Mouse (Mus musculus): ENCODE measurements around the gene Rxfp2. TPM values are rescaled to one million over a fixed set of nuclear protein-coding genes. Genes with fewer than 3 reads are reported as not detected.

Rxfp2 gene
- total and polyA plus RNA-seq, 2 experiments from 2014 or later: 0.31 to 0.73 TPM

DNA sequence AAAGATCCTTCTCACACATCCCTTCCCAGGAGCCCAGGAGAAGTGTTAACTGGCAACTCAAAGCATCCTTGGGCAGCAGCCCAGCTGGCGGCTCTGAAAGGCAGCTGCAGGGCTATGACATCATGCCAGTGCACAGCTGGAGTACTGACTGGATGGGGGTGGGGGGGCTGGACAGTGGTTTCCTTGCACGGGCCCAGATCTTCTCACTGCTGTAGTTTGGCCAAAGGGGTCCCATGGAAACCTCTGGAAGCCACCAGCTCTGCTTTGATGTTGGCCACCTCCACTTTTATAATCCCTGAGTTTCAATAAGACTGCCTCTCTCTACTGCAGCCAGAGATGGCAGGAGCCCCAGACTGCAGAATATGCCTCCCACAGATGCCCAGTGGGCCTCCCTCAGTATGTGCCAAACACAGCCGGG lies 13.6 kb downstream of the Rxfp2 start:
- 27% methylated on average over 3 of the region's 3 CpGs for WGBS
- H3K4me1 ChIP-seq (ENCODE audit: insufficient read depth, low read length): 0 out of 2 replicates have a peak, but pooled peaks cover 7% of the 10 kb centered on the region
- H3K9me3 ChIP-seq (ENCODE audit: low read length): no peaks in the 10 kb centered on the region
- H3K9ac ChIP-seq (replicated peaks; ENCODE audit: low read length): no peak overlapping the region
- no peak for TF ChIP-seq CTCF (IDR thresholded peaks at IDR 0.05; ENCODE audit: low read depth)
- no peaks in the 10 kb centered on the region for H3K27me3 ChIP-seq (ENCODE audit: insufficient read depth, low read length)
- H3K27ac ChIP-seq: no peak overlapping the region
- DNase-seq (ENCODE audit: low spot score) (peak; percentile 67), ATAC-seq (peak; percentile 80; the same call in 1 of the 2 replicates)
- H3K36me3 ChIP-seq (ENCODE audit: insufficient read depth, low read length): no peaks in the 10 kb centered on the region
- H3K4me2 ChIP-seq (ENCODE audit: low read depth, low read length): no peak overlapping the region
- no peak overlapping the region for H3K4me3 ChIP-seq (ENCODE audit: low read length)

DNA sequence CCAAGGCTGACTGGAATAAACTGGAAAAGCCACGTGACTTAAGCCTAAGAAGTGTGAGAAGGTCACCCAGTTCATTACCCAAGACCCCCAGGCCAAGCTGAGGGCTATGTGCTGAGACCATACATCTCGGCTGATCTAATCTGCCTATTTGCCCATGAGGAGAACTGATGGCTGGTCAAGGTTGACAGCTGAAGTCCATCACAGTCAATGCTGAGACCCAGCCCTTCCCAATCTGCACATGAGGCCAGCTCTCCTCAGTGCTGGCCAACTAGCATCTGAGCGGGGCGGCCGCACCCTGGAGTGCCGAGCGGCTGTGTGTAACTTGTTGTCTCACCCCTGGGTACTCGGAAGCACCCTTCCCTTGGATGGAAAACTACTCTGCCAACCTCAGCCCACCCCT lies 17.8 kb downstream of the Rxfp2 start:
- H3K9me3 ChIP-seq (ENCODE audit: low read length): no peaks in the 10 kb centered on the region
- H3K27ac ChIP-seq: no peak overlapping the region
- no peaks in the 10 kb centered on the region for H3K27me3 ChIP-seq (ENCODE audit: insufficient read depth, low read length)
- 89% methylated on average over 8 of the region's 8 CpGs for WGBS
- no peak overlapping the region for H3K4me3 ChIP-seq (ENCODE audit: low read length)
- ATAC-seq: no peak
- H3K9ac ChIP-seq (replicated peaks; ENCODE audit: low read length): no peak overlapping the region
- DNase-seq (ENCODE audit: low spot score): no peak
- H3K4me1 ChIP-seq (ENCODE audit: insufficient read depth, low read length): 0 out of 2 replicates have a peak, but pooled peaks cover 4% of the 10 kb centered on the region
- TF ChIP-seq CTCF (IDR thresholded peaks at IDR 0.05; ENCODE audit: low read depth): no peak
- H3K4me2 ChIP-seq (ENCODE audit: low read depth, low read length): no peak overlapping the region
- H3K36me3 ChIP-seq (ENCODE audit: insufficient read depth, low read length): no peaks in the 10 kb centered on the region

DNA sequence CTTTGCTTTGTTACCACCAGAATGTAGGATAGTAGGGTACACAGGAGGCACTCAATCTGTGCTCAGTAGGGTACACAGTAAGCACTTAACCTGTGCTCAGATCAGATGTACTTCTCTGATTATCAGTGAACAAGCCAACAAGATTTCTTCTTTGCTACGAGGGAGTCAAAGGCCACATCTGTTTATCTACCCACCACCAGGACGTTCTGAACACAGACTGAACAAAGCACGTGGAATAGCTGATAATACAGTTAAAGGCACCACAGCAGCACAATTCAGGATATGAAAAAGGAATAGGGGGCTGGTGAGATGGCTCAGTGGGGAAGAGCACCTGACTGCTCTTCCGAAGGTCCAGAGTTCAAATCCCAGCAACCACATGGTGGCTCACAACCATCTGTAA lies 18.4 kb downstream of the Rxfp2 start:
- Histone ChIP-seq H3K4me1 (ENCODE audit: insufficient read depth, low read length) (no peaks in the 10 kb centered on the region), H3K4me3 (ENCODE audit: low read length) (no peak overlapping the region), H3K4me2 (ENCODE audit: low read depth, low read length) (no peak overlapping the region), H3K9me3 (ENCODE audit: low read length) (no peaks in the 10 kb centered on the region), H3K27ac (no peak overlapping the region), H3K27me3 (ENCODE audit: insufficient read depth, low read length) (no peaks in the 10 kb centered on the region), H3K9ac (replicated peaks; ENCODE audit: low read length) (no peak overlapping the region), H3K36me3 (ENCODE audit: insufficient read depth, low read length) (no peaks in the 10 kb centered on the region)
- DNase-seq (ENCODE audit: low spot score) (no peak), ATAC-seq (no peak)
- WGBS: 78% methylated on average over 4 of the region's 4 CpGs
- no peak for TF ChIP-seq CTCF (IDR thresholded peaks at IDR 0.05; ENCODE audit: low read depth)

DNA sequence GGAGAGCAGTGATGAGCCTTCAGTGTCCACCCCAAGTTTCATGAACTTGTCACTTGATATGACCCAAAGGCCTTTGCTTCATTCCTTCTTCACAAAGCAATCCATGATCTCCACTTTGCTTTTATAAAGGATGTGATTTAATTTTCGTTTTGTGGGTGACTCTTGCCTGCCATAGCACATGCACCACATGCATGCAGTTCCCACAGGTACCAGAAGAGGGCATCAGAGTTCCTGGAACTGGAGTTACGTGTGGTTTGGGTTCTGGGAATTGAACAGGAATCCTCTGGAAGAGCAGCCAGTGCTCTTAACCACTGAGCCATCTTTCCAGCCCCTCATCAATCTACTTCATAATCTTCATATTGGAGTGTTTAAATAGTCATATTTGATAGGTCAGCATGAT lies 26.1 kb downstream of the Rxfp2 start:
- 72% methylated on average over 2 of the region's 2 CpGs for whole genome bisulfite sequencing
- H3K9me3 ChIP-seq (ENCODE audit: low read length): no peaks in the 10 kb centered on the region
- no peak overlapping the region for H3K4me2 ChIP-seq (ENCODE audit: low read depth, low read length)
- TF ChIP-seq CTCF (IDR thresholded peaks at IDR 0.05; ENCODE audit: low read depth): peak; percentile 27; the same call in 1 of the 2 replicates
- ATAC-seq (no peak), DNase-seq (ENCODE audit: low spot score) (no peak)
- no peaks in the 10 kb centered on the region for H3K27me3 ChIP-seq (ENCODE audit: insufficient read depth, low read length)
- no peak overlapping the region for H3K4me3 ChIP-seq (ENCODE audit: low read length)
- H3K36me3 ChIP-seq (ENCODE audit: insufficient read depth, low read length): no peaks in the 10 kb centered on the region
- H3K9ac ChIP-seq (replicated peaks; ENCODE audit: low read length): no peak overlapping the region
- H3K4me1 ChIP-seq (ENCODE audit: insufficient read depth, low read length): no peaks in the 10 kb centered on the region
- H3K27ac ChIP-seq: no peak overlapping the region

DNA sequence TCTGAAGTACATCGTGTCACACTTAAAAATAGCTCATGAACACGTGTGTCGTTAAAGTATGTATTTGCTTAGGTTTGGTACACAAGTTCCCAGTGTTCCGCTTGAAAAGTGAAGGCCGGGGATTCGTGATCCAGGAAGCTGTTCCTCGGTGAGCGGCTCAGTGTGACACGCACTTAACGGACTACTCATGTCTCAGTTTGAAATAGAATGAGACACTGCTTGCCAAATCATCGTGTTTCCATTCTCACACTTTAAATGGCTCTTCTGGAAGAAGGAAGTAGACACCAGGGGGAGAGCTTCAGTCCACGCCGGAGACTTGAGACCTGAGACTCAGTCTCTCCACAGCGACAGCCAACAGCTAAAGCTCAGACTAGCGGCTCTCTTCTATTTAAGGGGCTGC lies 28.0 kb downstream of the Rxfp2 start:
- H3K9ac ChIP-seq (replicated peaks; ENCODE audit: low read length): no peak overlapping the region
- H3K27ac ChIP-seq: no peak overlapping the region
- WGBS: 77% methylated on average over 15 of the region's 15 CpGs
- no peaks in the 10 kb centered on the region for H3K9me3 ChIP-seq (ENCODE audit: low read length)
- no peak for ATAC-seq
- H3K4me3 ChIP-seq (ENCODE audit: low read length): no peak overlapping the region
- no peak for DNase-seq (ENCODE audit: low spot score)
- H3K4me2 ChIP-seq (ENCODE audit: low read depth, low read length): no peak overlapping the region
- H3K4me1 ChIP-seq (ENCODE audit: insufficient read depth, low read length): no peaks in the 10 kb centered on the region
- TF ChIP-seq CTCF (IDR thresholded peaks at IDR 0.05; ENCODE audit: low read depth): no peak
- H3K27me3 ChIP-seq (ENCODE audit: insufficient read depth, low read length): no peaks in the 10 kb centered on the region
- H3K36me3 ChIP-seq (ENCODE audit: insufficient read depth, low read length): no peaks in the 10 kb centered on the region

DNA sequence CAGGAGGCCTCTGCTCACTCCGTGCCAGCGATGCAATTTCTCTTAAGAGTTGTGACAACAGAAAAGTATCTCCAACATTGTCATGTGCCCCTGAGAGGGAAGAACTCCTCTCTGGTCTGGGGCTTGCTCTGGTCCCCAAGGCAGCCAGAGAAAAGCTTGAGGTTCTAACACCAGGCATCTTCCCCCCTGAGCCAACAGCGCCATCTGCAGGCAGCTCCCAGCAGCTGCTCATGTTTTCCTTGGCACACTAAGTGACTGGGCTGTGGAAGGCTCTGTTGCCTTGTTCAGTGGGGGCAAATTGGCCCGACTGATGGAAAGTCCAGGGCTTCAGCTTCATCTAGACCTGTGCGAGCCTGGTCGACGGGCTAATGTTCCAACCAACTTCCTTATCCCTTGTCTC lies 31.5 kb downstream of the Rxfp2 start:
- H3K27ac ChIP-seq: no peak overlapping the region
- no peaks in the 10 kb centered on the region for H3K4me1 ChIP-seq (ENCODE audit: insufficient read depth, low read length)
- peak; percentile 68 for TF ChIP-seq CTCF (IDR thresholded peaks at IDR 0.05; ENCODE audit: low read depth)
- H3K4me2 ChIP-seq (ENCODE audit: low read depth, low read length): no peak overlapping the region
- no peaks in the 10 kb centered on the region for H3K9me3 ChIP-seq (ENCODE audit: low read length)
- H3K36me3 ChIP-seq (ENCODE audit: insufficient read depth, low read length): no peaks in the 10 kb centered on the region
- peak; percentile 21 for DNase-seq (ENCODE audit: low spot score)
- no peak overlapping the region for H3K9ac ChIP-seq (replicated peaks; ENCODE audit: low read length)
- H3K27me3 ChIP-seq (ENCODE audit: insufficient read depth, low read length): no peaks in the 10 kb centered on the region
- 68% methylated on average over 7 of the region's 7 CpGs for WGBS
- H3K4me3 ChIP-seq (ENCODE audit: low read length): no peak overlapping the region
- ATAC-seq: no peak

DNA sequence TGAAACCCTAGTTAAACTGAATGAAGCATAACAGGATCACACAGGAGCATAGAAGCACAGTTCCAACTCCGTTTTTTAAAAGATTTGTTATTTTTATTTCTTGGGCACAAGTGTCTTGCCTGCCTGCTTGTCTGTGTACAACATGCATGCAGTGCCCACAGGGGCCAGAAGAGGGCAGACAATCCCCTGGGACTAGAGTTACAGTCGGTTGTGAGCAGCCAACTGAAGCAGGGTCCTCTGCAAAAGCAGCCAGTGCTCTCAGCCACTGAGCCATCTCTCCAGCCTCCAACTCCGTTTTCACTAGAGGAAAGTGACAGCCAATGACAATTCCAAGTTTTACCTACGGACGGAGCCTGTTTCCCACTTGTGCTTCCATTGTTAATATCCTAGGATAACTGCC lies 33.4 kb downstream of the Rxfp2 start:
- Histone ChIP-seq H3K4me1 (ENCODE audit: insufficient read depth, low read length) (no peaks in the 10 kb centered on the region), H3K9me3 (ENCODE audit: low read length) (no peaks in the 10 kb centered on the region), H3K36me3 (ENCODE audit: insufficient read depth, low read length) (no peaks in the 10 kb centered on the region), H3K4me2 (ENCODE audit: low read depth, low read length) (no peak overlapping the region), H3K27me3 (ENCODE audit: insufficient read depth, low read length) (no peaks in the 10 kb centered on the region), H3K9ac (replicated peaks; ENCODE audit: low read length) (no peak overlapping the region), H3K4me3 (ENCODE audit: low read length) (no peak overlapping the region), H3K27ac (no peak overlapping the region)
- ATAC-seq (no peak), DNase-seq (ENCODE audit: low spot score) (peak; percentile 67)
- TF ChIP-seq CTCF (IDR thresholded peaks at IDR 0.05; ENCODE audit: low read depth): peak; percentile 65
- 41% methylated on average over 5 of the region's 5 CpGs for WGBS

Measured in hindbrain, postnatal 0 days (tissue).